Mouse (Mus musculus) stomach, embryonic 14.5 days (tissue): Measurements from ENCODE around the gene Gm4491. TPM values are rescaled to one million over a fixed set of nuclear protein-coding genes. Genes with fewer than 3 reads are reported as not detected.
"Not testable (repeated sequence)": the region's sequence is repeated elsewhere in the genome, so short reads cannot be mapped to it uniquely, and the experiment has no call there.

Source experiments
- ATAC-seq: fragments of 200-750 bp; cut with Nextera tagmentation; 2 replicates; pipeline ENCODE4 v1.8.0; 2017; ENCODE audit warnings: low read depth, moderate TSS enrichment; ENCODE audit not compliant: insufficient number of reproducible peaks, insufficient read depth, low FRiP score
- H3K27ac ChIP-seq: fragments of 300-500 bp; sonication (generic); 2 replicates; pipeline ENCODE4 v1.5.1; 2014; ENCODE audit warnings: mild to moderate bottlenecking, low read length, moderate library complexity, mixed read lengths
- H3K27me3 ChIP-seq: fragments of 300-500 bp; sonication (generic); 2 replicates; pipeline ENCODE4 v1.6.1; 2014; ENCODE audit warnings: low read length, control low read depth, mixed read lengths; ENCODE audit not compliant: control insufficient read depth, insufficient read depth
- H3K36me3 ChIP-seq: fragments of 300-500 bp; sonication (generic); 2 replicates; pipeline ENCODE4 v1.6.1; 2014; ENCODE audit warnings: mild to moderate bottlenecking, control low read depth, low read length, moderate library complexity, mixed read lengths; ENCODE audit not compliant: control insufficient read depth, insufficient read depth
- H3K4me1 ChIP-seq: fragments of 300-500 bp; sonication (generic); 2 replicates; pipeline ENCODE4 v1.6.1; 2014; ENCODE audit warnings: low read length, control low read depth, mixed read lengths; ENCODE audit not compliant: control insufficient read depth, insufficient read depth
- H3K4me2 ChIP-seq: fragments of 300-500 bp; sonication (generic); replicated peaks from 2 replicates; pipeline ENCODE4 v1.6.1; 2014; ENCODE audit warnings: low read depth, low read length, control low read depth
- H3K4me3 ChIP-seq: fragments of 300-500 bp; sonication (generic); 2 replicates; pipeline ENCODE4 v1.5.1; 2014; ENCODE audit warnings: low read depth, low read length, control low read depth
- H3K9ac ChIP-seq: fragments of 300-500 bp; sonication (generic); replicated peaks from 2 replicates; pipeline ENCODE4 v1.6.1; 2014; ENCODE audit warnings: low read depth, mild to moderate bottlenecking, control low read depth, low read length, moderate library complexity, mixed read lengths
- H3K9me3 ChIP-seq: fragments of 300-500 bp; sonication (generic); 2 replicates; pipeline ENCODE4 v1.6.1; 2016; ENCODE audit warnings: low read depth, low read length, control low read depth; ENCODE audit not compliant: control insufficient read depth
- WGBS: fragments of 180-500 bp; shearing (Covaris S2); extraction: QIAGEN DNeasy Blood & Tissue Kit; methylation state at CpG from one replicate; pipeline ENCODE4 v1.1.7; 2014; 5-methylcytosine and 5-hydroxymethylcytosine counted together
- polyA plus RNA-seq: library from polyadenylated mRNA; unstranded; fragments of >200 nt; fragmentation: Nextera tagmentation; extraction: Ambion mirVana; gene quantifications from 2 replicates; pipeline ENCODE4 v1.2.1, GENCODE M21; 2014

Gm4491 gene
- polyA plus RNA-seq, 1 experiment from 2014 or later = not detected

- not testable (repeated sequence) for H3K36me3 ChIP-seq, H3K4me1 ChIP-seq, H3K4me2 ChIP-seq, H3K27me3 ChIP-seq, ATAC-seq, H3K27ac ChIP-seq, H3K4me3 ChIP-seq, H3K9me3 ChIP-seq, H3K9ac ChIP-seq
- 0% methylated on average over 2 of the region's 2 CpGs for WGBS
Measured at GRCm38 (mm10) chr14:57069906-57070305, 45.8 kb downstream of the Gm4491 start.

GRCm38 (mm10) chr14:57066053-57066452 lies 49.6 kb downstream of the Gm4491 start:
- no peak overlapping the region for H3K9ac ChIP-seq
- ATAC-seq = no peak
- H3K9me3 ChIP-seq = no peaks in the 10 kb centered on the region
- no peaks in the 10 kb centered on the region for H3K4me1 ChIP-seq
- H3K27ac ChIP-seq = no peak overlapping the region
- H3K4me2 ChIP-seq = no peak overlapping the region
- no peaks in the 10 kb centered on the region for H3K27me3 ChIP-seq
- H3K4me3 ChIP-seq = no peak overlapping the region
- no peaks in the 10 kb centered on the region for H3K36me3 ChIP-seq

Other genes starting within 250 kb of the Gm4491 start
- 47.3 and 54.0 TPM in 2 replicates for gene Zmym2, start 229.2 kb downstream of the Gm4491 start, polyA plus RNA-seq
- gene Gja3, start 57.8 kb downstream of the Gm4491 start, polyA plus RNA-seq = 0.35 and 0.78 TPM in 2 replicates
- 0.49 and 2.3 TPM in 2 replicates for gene Gjb2, start 11.2 kb downstream of the Gm4491 start, polyA plus RNA-seq
- gene Gjb6, start 17.7 kb upstream of the Gm4491 start, polyA plus RNA-seq = 0.86 and 1.4 TPM in 2 replicates